Mouse (Mus musculus): ENCODE measurements around the gene Rplp0.
"Not testable (repeated sequence)": the region's sequence is repeated elsewhere in the genome, so short reads cannot be mapped to it uniquely, and the experiment has no call there.

Rplp0 gene

GRCm38 (mm10) chr5:115559237-115560101, at the start of gene Rplp0:
Gene Rplp0, plus strand, starts transcription at chr5:115559467.
- DNase-seq = peak; percentile 99 to 100

GRCm38 (mm10) chr5:115509790-115510689, 49.2 kb upstream of the Rplp0 start:
- peak in 1 of 2 experiments; percentile 16 for DNase-seq

GRCm38 (mm10) chr5:115512375-115512774, 46.9 kb upstream of the Rplp0 start:
- no peak for DNase-seq

- no peak for DNase-seq
Observed at GRCm38 (mm10) chr5:115513246-115513645, 46.0 kb upstream of the Rplp0 start.

GRCm38 (mm10) chr5:115513721-115514120, 45.5 kb upstream of the Rplp0 start:
- no peak for DNase-seq

DNA sequence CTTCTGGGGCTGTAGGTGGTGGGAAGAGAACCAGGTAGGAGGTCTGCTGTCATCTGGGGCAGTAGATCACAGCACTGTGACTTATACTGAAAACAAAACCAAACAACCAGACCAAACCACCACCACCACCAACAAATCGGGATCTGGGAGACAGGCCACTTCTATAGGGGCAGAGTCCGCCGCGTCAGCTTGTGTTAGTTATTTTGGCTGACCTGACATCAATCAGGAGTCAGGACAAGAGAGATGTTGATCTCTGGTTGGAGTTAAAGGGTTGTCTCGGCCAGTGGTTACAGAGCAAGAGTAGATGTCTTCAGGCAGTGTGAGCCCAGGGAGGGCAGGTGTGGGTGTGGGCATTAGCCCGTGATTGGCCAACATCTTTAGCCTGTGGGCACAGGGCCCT, 44.9 kb upstream of the Rplp0 start:
- DNase-seq = no peak

DNA sequence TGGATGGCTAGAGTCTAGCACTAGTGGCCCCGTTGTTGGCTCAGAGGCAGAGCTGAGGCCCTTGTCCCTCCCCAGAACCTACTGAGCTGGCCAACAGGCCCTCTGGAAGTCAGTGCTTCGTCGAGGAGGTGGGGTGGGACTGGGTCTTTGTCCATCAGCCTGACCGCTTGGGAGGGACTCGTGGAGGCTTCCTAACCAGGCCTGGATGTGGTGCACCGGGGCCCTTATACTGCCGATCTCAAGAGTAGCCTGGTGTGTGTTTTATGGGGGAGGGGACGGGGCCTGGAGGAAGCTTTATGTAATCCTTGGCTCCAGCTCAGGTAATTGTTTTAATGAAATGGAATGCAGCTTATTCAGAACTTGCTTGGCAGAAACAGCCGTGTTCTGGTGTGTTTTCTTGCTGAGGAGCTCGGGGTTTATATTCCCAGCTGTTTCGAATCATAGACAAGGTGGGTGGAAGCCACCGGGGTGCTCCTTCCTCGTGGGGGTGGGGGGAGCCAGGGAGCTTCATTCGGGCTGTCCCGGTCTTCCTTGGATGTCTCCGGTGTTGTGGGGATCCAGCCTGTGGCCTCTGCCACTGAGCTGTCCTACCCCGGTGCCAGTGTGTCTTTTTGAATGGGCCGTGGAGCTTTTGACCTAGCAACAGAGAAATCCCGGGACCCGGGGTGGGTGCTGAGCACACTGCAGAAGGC, 44.2 kb upstream of the Rplp0 start:
- DNase-seq = peak in 1 of 2 experiments; percentile 20

GRCm38 (mm10) chr5:115516081-115516907, 43.0 kb upstream of the Rplp0 start:
- peak; percentile 51 to 64 for DNase-seq

DNA sequence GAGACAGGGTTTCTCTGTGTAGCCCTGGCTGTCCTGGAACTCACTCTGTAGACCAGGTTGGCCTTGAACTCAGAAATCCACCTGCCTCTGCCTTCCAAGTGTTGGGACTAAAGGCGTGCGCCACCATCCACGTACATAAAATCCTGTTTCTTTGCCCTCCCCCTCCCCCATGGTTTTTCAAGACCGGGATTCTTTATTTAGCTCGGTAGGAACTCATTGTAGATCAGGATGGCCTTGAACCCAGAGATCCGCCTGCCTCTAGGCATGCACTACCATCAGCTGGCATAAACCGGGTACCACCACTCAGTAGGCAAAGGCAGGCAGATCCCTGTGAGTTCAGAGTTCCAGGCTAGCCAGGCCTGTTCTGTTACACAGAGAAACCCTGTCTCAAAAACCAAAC, 42.4 kb upstream of the Rplp0 start:
- no peak for DNase-seq

GRCm38 (mm10) chr5:115517501-115517900, 41.8 kb upstream of the Rplp0 start:
- peak in 1 of 2 experiments; percentile 38 for DNase-seq

DNA sequence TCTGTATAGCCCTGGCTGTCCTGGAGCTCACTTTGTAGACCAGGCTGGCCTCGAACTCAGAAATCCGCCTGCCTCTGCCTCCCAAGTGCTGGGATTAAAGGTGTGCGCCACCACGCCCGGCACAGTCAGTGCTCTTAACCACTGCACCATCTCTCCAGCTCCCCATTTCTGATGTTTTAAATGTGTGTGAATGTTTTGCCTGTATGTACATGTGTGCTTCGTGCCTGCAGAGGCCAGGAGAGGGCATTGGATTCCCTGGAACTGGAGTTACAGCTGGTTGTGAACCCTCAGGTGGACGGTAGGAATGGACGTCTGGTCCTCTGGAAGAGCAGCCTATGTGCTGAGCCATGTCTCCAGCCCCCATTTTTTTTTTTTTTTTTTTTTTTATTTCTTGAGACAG, 41.1 kb upstream of the Rplp0 start:
- not testable (repeated sequence) for DNase-seq

DNA sequence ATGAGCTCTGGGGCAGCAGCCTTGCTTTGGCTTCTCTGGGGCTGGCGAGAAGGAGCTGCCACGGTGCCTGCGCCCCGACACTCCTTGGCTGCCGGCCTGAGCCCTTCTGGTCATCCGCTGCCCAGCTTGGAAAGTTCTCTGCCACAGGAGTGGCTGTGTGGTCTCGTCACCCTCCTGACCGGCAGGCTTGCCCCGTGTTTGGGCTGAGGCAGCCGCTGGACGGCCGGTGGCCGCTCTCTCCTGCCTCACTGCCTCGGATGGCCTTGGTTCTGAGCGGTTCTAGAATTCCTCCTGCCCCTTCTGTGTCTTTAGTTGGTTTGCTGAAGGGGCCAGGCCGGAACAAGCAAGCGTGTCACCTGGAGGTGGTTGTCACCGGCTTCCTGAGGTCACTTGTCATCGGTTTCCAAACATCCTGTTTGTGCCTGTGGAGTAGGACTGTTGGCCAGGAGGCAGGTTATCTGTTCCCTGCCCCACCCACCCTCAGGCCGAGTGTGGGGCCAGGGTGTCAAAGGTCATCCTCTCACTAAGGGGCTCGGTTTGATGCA, 38.9 kb upstream of the Rplp0 start:
- DNase-seq = no peak

- DNase-seq = peak; percentile 66 to 76
Observed at GRCm38 (mm10) chr5:115521553-115522461, 37.5 kb upstream of the Rplp0 start.

DNA sequence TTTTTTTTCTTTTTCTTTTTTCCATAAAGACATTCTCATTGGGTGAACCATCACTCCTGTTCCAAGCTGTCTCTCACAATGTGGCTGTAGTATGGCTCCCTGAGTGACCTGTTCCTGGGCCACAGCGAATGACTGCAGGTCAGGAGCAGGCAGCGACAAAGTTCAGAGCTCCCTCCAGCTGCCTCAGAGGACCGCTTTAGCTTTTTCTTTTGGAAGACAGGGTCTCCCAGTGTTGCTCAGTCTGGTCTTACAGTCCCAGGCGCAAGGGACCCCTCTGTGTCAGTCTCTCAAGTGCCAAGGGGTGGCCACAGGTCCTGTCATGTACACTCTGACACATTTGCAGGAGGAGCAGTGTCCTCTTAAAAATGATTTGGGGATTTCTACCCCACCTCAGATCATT, 36.7 kb upstream of the Rplp0 start:
- no peak for DNase-seq

- no peak for DNase-seq
Observed at GRCm38 (mm10) chr5:115522981-115523499, 36.2 kb upstream of the Rplp0 start.

DNA sequence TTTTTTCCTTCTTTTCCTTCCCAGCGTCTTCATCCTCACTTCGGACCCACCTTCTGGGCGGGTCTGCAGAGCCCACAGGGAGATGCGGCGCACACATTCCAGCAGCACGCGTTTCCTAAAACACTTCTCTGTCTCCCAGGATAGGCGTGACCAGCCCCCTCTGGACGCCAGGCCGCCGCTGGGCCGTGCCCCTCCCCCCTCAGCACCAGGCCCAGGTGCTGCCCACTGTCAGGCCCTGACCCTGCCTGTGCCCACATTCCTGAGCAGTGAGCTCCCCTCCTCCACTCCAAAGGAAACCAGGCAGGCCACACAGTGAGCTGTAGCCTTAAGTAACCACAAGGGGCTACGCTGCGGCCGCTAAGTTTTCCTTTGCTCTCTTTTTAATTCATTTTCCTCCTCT, 35.3 kb upstream of the Rplp0 start:
- no peak for DNase-seq

- no peak for DNase-seq
Observed at GRCm38 (mm10) chr5:115524471-115524870, 34.8 kb upstream of the Rplp0 start.

GRCm38 (mm10) chr5:115525416-115525815, 33.9 kb upstream of the Rplp0 start:
- DNase-seq = no peak

DNA sequence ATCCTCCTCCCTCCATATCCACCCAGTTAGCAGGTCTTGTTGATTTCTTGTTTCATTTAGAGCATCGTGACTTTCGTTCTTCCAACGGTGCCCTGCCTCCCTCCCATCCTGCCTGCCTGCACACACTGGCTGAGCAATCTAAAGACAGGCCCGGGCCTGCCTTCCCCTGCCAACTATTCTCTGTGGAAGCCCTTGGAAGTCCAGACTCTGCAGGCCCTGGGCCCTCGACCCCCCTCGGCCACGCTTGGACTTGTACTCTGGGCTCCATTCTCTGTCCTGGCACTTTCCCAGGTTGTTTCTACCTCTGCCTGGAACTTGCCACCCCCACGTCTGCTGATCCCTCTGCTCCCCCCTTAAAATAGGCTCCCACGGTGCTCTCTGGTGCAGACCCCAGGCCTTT, 33.3 kb upstream of the Rplp0 start:
- no peak for DNase-seq

DNA sequence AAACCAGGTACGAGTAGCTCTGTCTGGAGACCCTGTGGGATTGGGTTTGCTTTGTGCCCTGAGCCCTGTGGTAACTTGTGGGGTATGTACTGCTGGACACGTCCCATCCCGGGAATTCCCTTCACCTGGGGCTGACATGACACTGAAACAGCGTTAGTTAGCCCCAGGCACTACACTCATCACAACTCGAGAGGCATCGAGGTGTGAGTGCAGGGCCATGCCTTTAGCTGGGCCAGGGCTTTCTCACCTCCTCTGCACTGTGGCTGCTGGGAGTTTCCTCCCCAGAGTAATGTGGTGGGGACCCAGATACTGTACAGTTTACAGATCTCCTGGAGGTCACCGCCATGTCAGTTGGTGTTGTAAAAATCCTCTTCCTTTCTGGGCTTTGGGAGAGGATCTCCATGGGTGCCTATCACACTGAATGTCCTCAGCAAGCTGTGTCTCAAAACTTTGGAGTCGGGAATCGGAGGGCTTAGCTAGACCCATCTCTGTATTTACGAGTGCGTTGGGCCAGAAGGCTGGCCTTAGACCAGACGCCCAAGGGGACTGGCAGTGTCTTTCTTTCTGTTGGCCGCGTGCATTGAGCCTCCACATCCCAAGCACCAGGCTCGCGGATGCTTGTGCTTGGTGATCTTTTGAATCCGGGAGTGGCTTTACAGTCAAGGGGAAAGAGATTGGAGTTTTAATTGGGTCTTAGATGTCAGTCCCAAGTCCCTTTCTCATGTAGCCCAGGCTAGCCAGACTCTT, 32.6 kb upstream of the Rplp0 start:
- DNase-seq = no peak

Data from thymus, postnatal 36 days (tissue).